Mouse (Mus musculus): ENCODE results near the gene Zdhhc5. TPM values are rescaled to one million over a fixed set of nuclear protein-coding genes. Genes with fewer than 3 reads are reported as not detected.
"Not testable (repeated sequence)": the region's sequence is repeated elsewhere in the genome, so short reads cannot be mapped to it uniquely, and the experiment has no call there.

Zdhhc5 gene
- polyA plus RNA-seq, 1 experiment = 40.4 TPM

GRCm38 (mm10) chr2:84688080-84688844 is 26.7 kb downstream of the Zdhhc5 start:
- no peaks in the 10 kb centered on the region for H3K4me1 ChIP-seq (ENCODE audit: control insufficient read depth, insufficient read depth, insufficient read length, low read length)
- H3K27ac ChIP-seq (replicated peaks; ENCODE audit: low read depth, low read length) = no peak overlapping the region
- no peak overlapping the region for H3K4me3 ChIP-seq (ENCODE audit: insufficient read depth, low read depth, low read length)

DNA sequence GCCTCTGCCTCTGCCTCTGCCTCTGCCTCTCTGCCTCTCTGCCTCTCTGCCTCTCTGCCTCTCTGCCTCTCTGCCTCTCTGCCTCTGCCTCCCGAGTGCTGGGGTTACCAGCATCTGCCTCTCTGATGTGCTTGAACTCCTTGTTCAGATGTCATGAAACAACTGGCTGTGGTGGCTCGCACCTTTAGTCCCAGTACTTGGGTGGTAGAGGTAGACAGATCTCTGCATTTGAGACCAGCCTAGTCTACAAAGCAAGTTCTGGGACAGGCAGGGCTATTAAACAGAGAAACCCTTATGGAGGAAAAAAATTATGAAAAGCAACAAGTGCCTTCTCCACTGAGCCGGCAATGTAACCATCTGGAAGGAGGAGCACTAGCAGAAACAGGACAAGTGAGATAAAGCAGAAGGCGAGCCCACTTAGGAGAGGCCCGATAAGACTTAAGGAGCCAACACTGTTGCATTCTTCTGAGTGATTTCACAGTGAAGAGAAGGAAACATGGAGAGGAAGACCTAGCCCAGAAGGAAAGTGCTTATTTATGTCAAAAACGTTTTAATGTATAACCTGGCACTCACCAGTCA is 32.3 kb downstream of the Zdhhc5 start:
- H3K27ac ChIP-seq (replicated peaks; ENCODE audit: low read depth, low read length) = no peak overlapping the region
- no peak overlapping the region for H3K4me3 ChIP-seq (ENCODE audit: insufficient read depth, low read depth, low read length)
- no peaks in the 10 kb centered on the region for H3K4me1 ChIP-seq (ENCODE audit: control insufficient read depth, insufficient read depth, insufficient read length, low read length)

DNA sequence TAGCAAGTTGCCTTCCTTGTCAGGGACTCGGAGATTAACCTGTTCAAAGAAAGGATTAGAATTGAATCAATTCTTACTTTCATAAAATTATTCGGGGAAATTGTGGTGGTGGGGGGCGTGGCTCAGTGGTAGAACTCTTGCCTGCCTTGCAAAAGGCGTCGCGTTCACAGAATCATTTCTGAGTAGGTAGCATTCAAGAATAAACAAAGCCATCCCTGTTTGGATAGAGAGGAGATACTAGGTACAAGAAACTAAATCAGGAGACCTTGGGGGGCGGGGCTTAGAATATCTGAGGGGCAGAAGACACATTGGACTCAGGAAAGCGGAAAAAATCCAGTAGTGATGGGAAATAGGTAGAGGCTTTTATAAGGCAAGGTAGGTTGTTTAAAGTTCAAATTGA is 36.0 kb downstream of the Zdhhc5 start, which contains the start of gene Tmx2:
TSS of gene Tmx2 (minus strand) at position 125 of the 400 bp plus-strand sequence.
- Histone ChIP-seq H3K27ac (replicated peaks; ENCODE audit: low read depth, low read length) (no peak within 1 kb of the TSS), H3K4me1 (ENCODE audit: control insufficient read depth, insufficient read depth, insufficient read length, low read length) (no peaks in the 10 kb centered on the region), H3K4me3 (ENCODE audit: insufficient read depth, low read depth, low read length) (peak within 1 kb of the TSS; percentile 77)

GRCm38 (mm10) chr2:84677968-84678880 is 36.8 kb downstream of the Zdhhc5 start, which contains the start of the genes Gm28635 and Med19:
Gene Gm28635, minus strand, starts transcription at chr2:84678041.
Gene Med19, plus strand, starts transcription at chr2:84678402.
- Histone ChIP-seq H3K4me1 (ENCODE audit: control insufficient read depth, insufficient read depth, insufficient read length, low read length) (no peaks in the 10 kb centered on the region), H3K4me3 (ENCODE audit: insufficient read depth, low read depth, low read length) (peak within 1 kb of the TSS; percentile 77), H3K27ac (replicated peaks; ENCODE audit: low read depth, low read length) (0 out of 2 replicates have a peak within 1 kb of the TSS, but pooled peaks have one; percentile 33)

DNA sequence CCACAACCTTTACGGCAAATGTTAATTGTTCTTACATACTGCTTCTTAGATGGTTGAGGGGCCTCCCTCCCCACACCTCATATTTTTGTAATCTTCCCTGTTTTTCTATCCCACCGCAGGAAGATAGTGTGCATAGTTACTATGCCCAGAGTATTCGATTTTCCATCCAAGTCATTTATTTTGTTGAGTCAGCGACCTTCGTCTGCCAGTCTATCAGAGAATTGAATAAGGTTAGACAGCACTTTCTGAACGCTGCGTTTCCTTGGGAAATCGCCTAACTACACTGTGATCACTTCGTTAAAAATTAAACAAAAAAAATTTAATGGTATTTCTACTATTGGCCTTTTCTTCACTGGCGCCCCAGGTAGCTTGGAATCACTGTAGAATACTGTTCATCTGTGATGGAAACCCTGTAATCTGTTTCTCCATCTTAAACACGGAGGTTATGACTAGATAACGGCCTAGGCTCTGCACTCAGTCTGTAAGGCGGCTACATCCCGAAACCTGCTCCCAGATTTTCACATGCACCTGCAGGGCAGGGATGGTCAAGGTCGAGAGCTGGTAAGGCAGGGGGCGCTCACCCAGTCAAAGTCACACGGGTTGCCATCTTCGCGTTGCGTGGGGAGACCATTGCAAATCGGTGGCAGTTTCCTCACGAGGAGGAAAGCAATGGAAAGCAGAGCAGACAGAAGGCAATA is 37.6 kb downstream of the Zdhhc5 start:
- 0 out of 2 replicates have a peak overlapping the region, but pooled peaks have one; percentile 33 for H3K27ac ChIP-seq (replicated peaks; ENCODE audit: low read depth, low read length)
- H3K4me3 ChIP-seq (ENCODE audit: insufficient read depth, low read depth, low read length) = peak overlapping the region; percentile 72

DNA sequence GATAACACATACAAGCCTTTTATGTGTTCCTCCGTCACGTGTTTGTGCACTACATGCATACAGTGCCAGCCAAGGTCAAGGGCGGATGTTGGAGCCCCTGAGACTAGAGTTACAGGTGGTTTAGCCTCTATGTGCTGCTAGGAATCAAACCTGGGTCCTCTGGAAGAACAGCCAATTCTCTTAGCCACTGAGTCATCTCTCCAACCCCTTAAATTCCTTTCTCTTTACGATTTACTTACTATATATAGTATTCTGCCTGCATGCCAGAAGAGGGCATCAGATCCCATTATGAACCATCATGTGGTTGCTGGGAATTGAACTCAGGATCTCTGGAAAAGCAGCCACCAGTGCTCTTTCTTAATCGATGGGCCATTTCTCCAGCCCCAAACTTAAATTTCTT is 43.4 kb downstream of the Zdhhc5 start:
- H3K4me1 ChIP-seq (ENCODE audit: control insufficient read depth, insufficient read depth, insufficient read length, low read length); H3K27ac ChIP-seq (replicated peaks; ENCODE audit: low read depth, low read length); H3K4me3 ChIP-seq (ENCODE audit: insufficient read depth, low read depth, low read length): not testable (repeated sequence)

More for the DNA sequence above, 37.6 kb downstream of the Zdhhc5 start:
- no peaks in the 10 kb centered on the region for H3K4me1 ChIP-seq (ENCODE audit: control insufficient read depth, insufficient read depth, insufficient read length, low read length)

- peak within 1 kb of the TSS; percentile 89 for H3K27ac ChIP-seq (replicated peaks; ENCODE audit: low read depth, low read length)
- H3K4me3 ChIP-seq (ENCODE audit: insufficient read depth, low read depth, low read length) = peak within 1 kb of the TSS; percentile 93
- H3K4me1 ChIP-seq (ENCODE audit: control insufficient read depth, insufficient read depth, insufficient read length, low read length) = peaks cover 3% of the 10 kb centered on the region; the same call in 1 of the 2 replicates
Measured at GRCm38 (mm10) chr2:84670569-84670933, 44.4 kb downstream of the Zdhhc5 start, which contains the start of gene Selenoh. Gene Selenoh, minus strand, starts transcription at chr2:84670770.

DNA sequence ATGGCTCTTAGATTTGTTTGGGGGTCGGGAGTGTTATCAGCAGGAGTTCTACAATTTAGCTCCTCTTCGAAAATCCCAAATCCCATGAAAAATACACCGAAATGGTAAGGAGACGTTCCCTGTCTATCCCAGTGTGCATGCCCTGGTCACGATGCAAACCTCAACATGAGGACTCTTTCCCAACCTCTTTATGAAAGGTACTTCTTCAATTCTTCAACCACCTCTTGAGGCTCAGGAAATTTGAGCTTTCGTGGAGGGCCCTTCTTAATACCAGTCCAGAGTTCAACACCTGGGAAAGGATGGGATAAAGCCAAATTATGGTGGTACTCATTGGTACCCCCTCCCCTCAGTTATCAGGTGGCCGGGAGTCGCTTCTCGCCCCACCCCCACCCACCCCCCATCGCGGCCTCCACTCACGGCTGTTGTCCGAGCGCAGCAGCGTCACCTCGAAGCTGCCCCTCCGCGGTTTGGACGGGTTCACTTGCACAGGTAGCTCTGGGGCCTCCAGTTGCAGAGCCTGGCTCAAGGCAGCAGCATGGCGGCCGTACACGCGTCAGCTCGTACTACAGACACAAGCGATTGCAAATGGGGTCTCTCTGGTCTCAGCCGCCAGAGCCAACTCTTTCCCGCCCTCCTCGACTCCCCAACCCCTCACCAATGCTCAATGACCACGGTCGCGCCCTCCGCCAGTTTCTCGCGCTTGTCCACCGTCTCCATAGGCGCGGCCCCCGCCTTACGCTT is 45.0 kb downstream of the Zdhhc5 start:
- H3K4me3 ChIP-seq (ENCODE audit: insufficient read depth, low read depth, low read length) = peak overlapping the region; percentile 93
- H3K27ac ChIP-seq (replicated peaks; ENCODE audit: low read depth, low read length) = no peak overlapping the region
- H3K4me1 ChIP-seq (ENCODE audit: control insufficient read depth, insufficient read depth, insufficient read length, low read length) = peaks cover 3% of the 10 kb centered on the region; the same call in 1 of the 2 replicates

DNA sequence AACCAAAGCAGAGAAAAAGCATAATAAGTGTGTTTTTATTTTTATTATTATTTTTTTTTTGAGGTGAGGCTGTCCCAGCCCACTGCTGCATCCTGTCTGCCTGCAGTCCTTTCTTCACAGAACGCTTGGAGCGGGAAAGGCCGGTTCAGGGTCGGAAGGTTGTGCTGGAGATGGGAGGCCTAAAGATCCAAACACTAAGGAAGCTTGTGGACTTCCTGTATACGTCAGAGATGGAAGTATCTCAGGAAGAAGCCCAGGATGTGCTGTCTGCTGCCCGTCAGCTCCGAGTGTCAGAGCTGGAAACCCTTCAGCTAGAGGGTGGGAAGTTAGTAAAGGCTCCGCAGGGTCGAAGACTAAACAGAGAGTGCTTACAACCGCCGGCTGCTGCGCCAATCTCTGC is 48.9 kb downstream of the Zdhhc5 start:
- Histone ChIP-seq H3K27ac (replicated peaks; ENCODE audit: low read depth, low read length) (peak overlapping the region; percentile 55), H3K4me1 (ENCODE audit: control insufficient read depth, insufficient read depth, insufficient read length, low read length) (peaks cover 3% of the 10 kb centered on the region; the same call in 1 of the 2 replicates), H3K4me3 (ENCODE audit: insufficient read depth, low read depth, low read length) (no peak overlapping the region)

DNA sequence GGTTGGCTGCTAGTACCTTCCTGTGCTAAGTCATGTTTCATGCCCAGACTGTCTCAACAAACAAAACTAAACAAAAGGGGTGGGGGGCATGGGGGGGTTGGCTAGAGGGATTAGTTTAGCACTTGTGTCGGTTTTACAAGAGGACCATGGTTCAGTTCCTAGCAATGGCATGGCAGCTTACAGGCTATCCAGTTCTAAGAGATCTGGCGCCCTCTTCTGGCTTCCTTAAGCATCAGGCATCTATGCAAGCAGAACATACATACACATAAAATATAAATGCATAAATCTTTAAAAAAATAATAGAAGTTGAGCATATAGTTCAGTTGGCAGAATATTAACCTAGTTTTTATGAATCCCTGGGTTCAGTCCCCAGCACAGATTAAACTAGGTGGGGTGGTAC is 52.1 kb downstream of the Zdhhc5 start:
- no peak overlapping the region for H3K4me3 ChIP-seq (ENCODE audit: insufficient read depth, low read depth, low read length)
- no peak overlapping the region for H3K27ac ChIP-seq (replicated peaks; ENCODE audit: low read depth, low read length)
- H3K4me1 ChIP-seq (ENCODE audit: control insufficient read depth, insufficient read depth, insufficient read length, low read length) = no peaks in the 10 kb centered on the region

GRCm38 (mm10) chr2:84660253-84660652 is 54.7 kb downstream of the Zdhhc5 start:
- Histone ChIP-seq H3K27ac (replicated peaks; ENCODE audit: low read depth, low read length) (no peak overlapping the region), H3K4me3 (ENCODE audit: insufficient read depth, low read depth, low read length) (no peak overlapping the region), H3K4me1 (ENCODE audit: control insufficient read depth, insufficient read depth, insufficient read length, low read length) (no peaks in the 10 kb centered on the region)

GRCm38 (mm10) chr2:84658806-84659205 is 56.2 kb downstream of the Zdhhc5 start, which contains the start of gene Btbd18:
Gene Btbd18, plus strand, starts transcription at chr2:84659079.
- Histone ChIP-seq H3K27ac (replicated peaks; ENCODE audit: low read depth, low read length) (no peak within 1 kb of the TSS), H3K4me1 (ENCODE audit: control insufficient read depth, insufficient read depth, insufficient read length, low read length) (no peaks in the 10 kb centered on the region), H3K4me3 (ENCODE audit: insufficient read depth, low read depth, low read length) (no peak within 1 kb of the TSS)

GRCm38 (mm10) chr2:84655864-84656263 is 59.1 kb downstream of the Zdhhc5 start:
- no peak overlapping the region for H3K27ac ChIP-seq (replicated peaks; ENCODE audit: low read depth, low read length)
- H3K4me1 ChIP-seq (ENCODE audit: control insufficient read depth, insufficient read depth, insufficient read length, low read length) = no peaks in the 10 kb centered on the region
- H3K4me3 ChIP-seq (ENCODE audit: insufficient read depth, low read depth, low read length) = no peak overlapping the region

DNA sequence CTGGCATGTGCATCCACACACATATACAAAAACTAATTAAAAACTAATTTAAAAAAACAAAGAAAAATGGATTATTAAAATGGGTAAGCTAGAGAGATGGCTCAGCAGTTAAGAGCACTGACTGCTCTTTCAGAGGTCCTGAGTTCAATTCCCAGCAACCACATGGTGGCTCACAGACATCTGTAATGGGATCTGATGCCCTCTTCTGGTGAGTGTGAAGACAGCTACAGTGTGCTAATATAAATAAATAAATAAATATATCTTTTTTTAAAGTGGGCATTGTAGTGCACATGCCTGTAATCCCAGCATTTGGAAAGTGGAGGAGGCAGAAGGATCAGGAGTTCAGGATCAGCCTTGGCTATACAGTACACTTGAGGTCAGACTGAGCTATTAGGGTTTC is 61.6 kb downstream of the Zdhhc5 start:
- H3K4me3 ChIP-seq (ENCODE audit: insufficient read depth, low read depth, low read length) = no peak overlapping the region
- H3K27ac ChIP-seq (replicated peaks; ENCODE audit: low read depth, low read length) = no peak overlapping the region
- H3K4me1 ChIP-seq (ENCODE audit: control insufficient read depth, insufficient read depth, insufficient read length, low read length) = no peaks in the 10 kb centered on the region

All from brown adipose tissue, adult 24 weeks (tissue).